Mouse (Mus musculus): Measurements from ENCODE around the gene R3hdm2. TPM values are rescaled to one million over a fixed set of nuclear protein-coding genes. Genes with fewer than 3 reads are reported as not detected.

R3hdm2 gene
- polyA plus RNA-seq, 1 experiment from 2014 or later: 33.8 TPM

- Histone ChIP-seq H3K27me3 (ENCODE audit: insufficient read depth, low read length) (no peaks in the 10 kb centered on the region), H3K9me3 (ENCODE audit: low read depth, low read length) (no peaks in the 10 kb centered on the region), H3K9ac (peak overlapping the region; percentile 13; the same call in 1 of the 2 replicates), H3K4me1 (ENCODE audit: insufficient read depth) (0 out of 2 replicates have a peak, but pooled peaks cover 13% of the 10 kb centered on the region), H3K4me3 (ENCODE audit: low read depth, low read length) (no peak overlapping the region), H3K27ac (ENCODE audit: low read depth) (no peak overlapping the region), H3K36me3 (ENCODE audit: insufficient read depth) (no peaks in the 10 kb centered on the region), H3K4me2 (no peak overlapping the region)
- WGBS: 16% methylated on average over 9 of the region's 9 CpGs
- no peak for TF ChIP-seq CTCF (IDR thresholded peaks at IDR 0.05; ENCODE audit: low read depth)
- DNase-seq: no peak
- no peak for ATAC-seq (ENCODE audit: insufficient read depth)
These were observed 40.7 kb downstream of the R3hdm2 start for GRCm38 (mm10) chr10:127420676-127421353.

- no peak overlapping the region for H3K9ac ChIP-seq
- no peaks in the 10 kb centered on the region for H3K9me3 ChIP-seq (ENCODE audit: low read depth, low read length)
- peak; percentile 73 for ATAC-seq (ENCODE audit: insufficient read depth)
- TF ChIP-seq CTCF (IDR thresholded peaks at IDR 0.05; ENCODE audit: low read depth): no peak
- peak overlapping the region; percentile 43; the same call in 1 of the 2 replicates for H3K4me2 ChIP-seq
- H3K4me1 ChIP-seq (ENCODE audit: insufficient read depth): peaks cover 18% of the 10 kb centered on the region
- peak; percentile 85 for DNase-seq
- 13% methylated on average over 6 of the region's 6 CpGs for WGBS
- no peak overlapping the region for H3K27ac ChIP-seq (ENCODE audit: low read depth)
- H3K36me3 ChIP-seq (ENCODE audit: insufficient read depth): no peaks in the 10 kb centered on the region
- H3K27me3 ChIP-seq (ENCODE audit: insufficient read depth, low read length): no peaks in the 10 kb centered on the region
- no peak overlapping the region; the same call in 1 of the 2 replicates for H3K4me3 ChIP-seq (ENCODE audit: low read depth, low read length)
These were observed 41.9 kb downstream of the R3hdm2 start for GRCm38 (mm10) chr10:127422047-127422446.

DNA sequence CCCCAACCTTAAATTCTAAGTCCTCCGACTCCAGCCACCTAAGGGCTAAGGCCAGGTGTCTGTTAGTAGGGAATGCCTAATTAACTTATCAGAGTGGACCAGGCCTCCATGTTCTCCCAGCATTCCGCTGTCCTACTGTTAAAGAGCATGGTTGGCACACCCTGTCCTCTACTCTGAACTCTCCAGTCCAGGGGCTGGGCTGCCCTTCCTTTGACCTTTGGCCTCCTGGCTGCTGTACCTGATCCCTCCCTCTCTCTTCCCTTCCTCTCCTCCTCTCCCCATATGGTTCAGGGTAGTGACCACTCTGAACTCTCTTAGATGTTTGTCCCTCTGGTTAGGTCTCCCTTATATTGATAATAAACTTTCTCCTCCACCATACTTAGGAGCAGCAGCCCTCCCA, 45.7 kb downstream of the R3hdm2 start:
- Histone ChIP-seq H3K27ac (ENCODE audit: low read depth) (no peak overlapping the region), H3K4me2 (no peak overlapping the region), H3K9me3 (ENCODE audit: low read depth, low read length) (no peaks in the 10 kb centered on the region), H3K36me3 (ENCODE audit: insufficient read depth) (no peaks in the 10 kb centered on the region), H3K4me1 (ENCODE audit: insufficient read depth) (peaks cover 16% of the 10 kb centered on the region), H3K4me3 (ENCODE audit: low read depth, low read length) (no peak overlapping the region), H3K9ac (no peak overlapping the region), H3K27me3 (ENCODE audit: insufficient read depth, low read length) (no peaks in the 10 kb centered on the region)
- no peak for TF ChIP-seq CTCF (IDR thresholded peaks at IDR 0.05; ENCODE audit: low read depth)
- DNase-seq (no peak), ATAC-seq (ENCODE audit: insufficient read depth) (no peak)
- WGBS: 79% methylated on average over 2 of the region's 2 CpGs

DNA sequence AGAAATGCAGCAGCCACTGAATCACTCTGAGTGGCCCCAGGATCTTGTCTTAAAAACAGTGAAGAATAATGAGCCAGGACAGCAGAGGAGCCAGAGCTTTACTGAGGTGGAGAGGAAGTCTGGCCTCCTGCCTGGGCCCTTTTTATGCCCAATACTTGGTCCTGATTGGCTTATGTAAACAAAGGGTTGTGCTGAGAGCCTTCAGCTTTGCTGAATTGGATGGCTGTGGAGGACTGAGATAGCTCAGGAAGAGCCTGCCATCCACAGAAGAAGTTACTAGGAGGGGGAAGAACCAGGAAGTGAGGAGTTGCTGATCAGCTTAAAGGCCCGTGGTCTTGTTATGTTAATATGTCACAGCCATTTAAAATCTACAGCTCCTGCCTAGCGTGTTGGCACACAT, 46.5 kb downstream of the R3hdm2 start:
- Histone ChIP-seq H3K27me3 (ENCODE audit: insufficient read depth, low read length) (no peaks in the 10 kb centered on the region), H3K9me3 (ENCODE audit: low read depth, low read length) (no peaks in the 10 kb centered on the region), H3K27ac (ENCODE audit: low read depth) (peak overlapping the region; percentile 37; the same call in 1 of the 2 replicates), H3K36me3 (ENCODE audit: insufficient read depth) (no peaks in the 10 kb centered on the region), H3K4me3 (ENCODE audit: low read depth, low read length) (no peak overlapping the region), H3K4me1 (ENCODE audit: insufficient read depth) (peaks cover 8% of the 10 kb centered on the region), H3K9ac (no peak overlapping the region), H3K4me2 (no peak overlapping the region)
- DNase-seq (peak; percentile 43), ATAC-seq (ENCODE audit: insufficient read depth) (peak; percentile 36; the same call in 1 of the 2 replicates)
- no peak for TF ChIP-seq CTCF (IDR thresholded peaks at IDR 0.05; ENCODE audit: low read depth)
- 29% methylated on average over 2 of the region's 2 CpGs for WGBS

DNA sequence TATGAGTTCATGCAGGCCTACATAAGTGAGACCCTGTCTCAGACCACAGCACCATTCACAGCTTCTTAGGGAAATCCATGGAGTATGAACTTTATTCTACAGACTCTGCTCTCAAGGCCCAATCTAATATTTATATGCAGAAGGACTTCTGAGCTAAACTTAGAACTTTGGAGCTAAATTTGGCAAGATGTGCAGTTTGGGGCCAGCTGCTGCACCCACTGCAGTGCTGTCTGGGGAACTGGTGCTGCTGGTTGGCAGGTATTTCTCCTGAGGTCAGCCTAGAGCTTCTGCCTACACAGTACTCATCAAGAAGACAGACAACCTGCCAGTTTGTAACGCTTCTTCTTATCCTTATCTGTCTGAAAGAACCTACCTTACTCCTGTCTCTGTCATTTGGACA, 47.0 kb downstream of the R3hdm2 start:
- Histone ChIP-seq H3K9ac (no peak overlapping the region), H3K4me2 (no peak overlapping the region), H3K27ac (ENCODE audit: low read depth) (peak overlapping the region; percentile 37; the same call in 1 of the 2 replicates), H3K36me3 (ENCODE audit: insufficient read depth) (no peaks in the 10 kb centered on the region), H3K4me3 (ENCODE audit: low read depth, low read length) (no peak overlapping the region), H3K9me3 (ENCODE audit: low read depth, low read length) (no peaks in the 10 kb centered on the region), H3K4me1 (ENCODE audit: insufficient read depth) (peaks cover 5% of the 10 kb centered on the region), H3K27me3 (ENCODE audit: insufficient read depth, low read length) (no peaks in the 10 kb centered on the region)
- 71% methylated on average over 1 of the region's 1 CpGs for WGBS
- no peak for TF ChIP-seq CTCF (IDR thresholded peaks at IDR 0.05; ENCODE audit: low read depth)
- ATAC-seq (ENCODE audit: insufficient read depth) (no peak), DNase-seq (no peak)

GRCm38 (mm10) chr10:127427987-127428386, 47.9 kb downstream of the R3hdm2 start:
- no peak for TF ChIP-seq CTCF (IDR thresholded peaks at IDR 0.05; ENCODE audit: low read depth)
- Histone ChIP-seq H3K4me1 (ENCODE audit: insufficient read depth) (peaks cover 5% of the 10 kb centered on the region), H3K27me3 (ENCODE audit: insufficient read depth, low read length) (no peaks in the 10 kb centered on the region), H3K36me3 (ENCODE audit: insufficient read depth) (no peaks in the 10 kb centered on the region), H3K9ac (no peak overlapping the region), H3K27ac (ENCODE audit: low read depth) (no peak overlapping the region), H3K4me2 (no peak overlapping the region), H3K4me3 (ENCODE audit: low read depth, low read length) (no peak overlapping the region), H3K9me3 (ENCODE audit: low read depth, low read length) (no peaks in the 10 kb centered on the region)
- no peak for DNase-seq
- 96% methylated on average over 1 of the region's 1 CpGs for WGBS
- ATAC-seq (ENCODE audit: insufficient read depth): no peak

GRCm38 (mm10) chr10:127429538-127429937, 49.4 kb downstream of the R3hdm2 start:
- ATAC-seq (ENCODE audit: insufficient read depth) (no peak), DNase-seq (no peak)
- Histone ChIP-seq H3K27me3 (ENCODE audit: insufficient read depth, low read length) (no peaks in the 10 kb centered on the region), H3K9ac (no peak overlapping the region), H3K9me3 (ENCODE audit: low read depth, low read length) (no peaks in the 10 kb centered on the region), H3K4me2 (no peak overlapping the region), H3K4me3 (ENCODE audit: low read depth, low read length) (no peak overlapping the region), H3K4me1 (ENCODE audit: insufficient read depth) (peaks cover 5% of the 10 kb centered on the region), H3K36me3 (ENCODE audit: insufficient read depth) (no peaks in the 10 kb centered on the region), H3K27ac (ENCODE audit: low read depth) (no peak overlapping the region)
- WGBS: 49% methylated on average over 1 of the region's 1 CpGs
- no peak for TF ChIP-seq CTCF (IDR thresholded peaks at IDR 0.05; ENCODE audit: low read depth)
